Mouse (Mus musculus) spleen, adult 2 months (tissue): ENCODE measurements at regions not wholly inside any gene's neighbourhood (a gene's known extent, or its start where the extent isn't known, plus 50 kb on each side); places are given as distances from the start of the nearest gene placed in this dataset.
"Not testable (repeated sequence)": the region's sequence is repeated elsewhere in the genome, so short reads cannot be mapped to it uniquely, and the experiment has no call there.

ENCODE experiments used
- CTCF ChIP-seq: fragments of 200-500 bp; IDR thresholded peaks from 2 replicates; pipeline ENCODE4 v1.5.1; 2011; ENCODE audit warnings: mild to moderate bottlenecking, inconsistent platforms; ENCODE audit not compliant: insufficient read depth, insufficient read length, insufficient replicate concordance; ENCODE audit errors: extremely low read depth
- POLR2A ChIP-seq: fragments of 200-500 bp; IDR thresholded peaks from 2 replicates; pipeline ENCODE4 v1.6.1; 2011; ENCODE audit warnings: low read depth, low read length, inconsistent platforms

GRCm38 (mm10) chr12:115119134-115119826, 928.2 kb upstream of the Zfp386 start:
- TF ChIP-seq CTCF, POLR2A: not testable (repeated sequence)
